Mouse (Mus musculus) liver, embryonic 16.5 days (tissue): ENCODE measurements around the gene Ankrd6. TPM values are rescaled to one million over a fixed set of nuclear protein-coding genes. Genes with fewer than 3 reads are reported as not detected.

Experiments
- ATAC-seq: fragments of 200-750 bp; cut with Nextera tagmentation; 2 replicates; pipeline ENCODE4 v1.8.0; 2017; ENCODE audit warnings: low read depth, mild to moderate bottlenecking, moderate number of reproducible peaks, moderate library complexity
- H3K27ac ChIP-seq: fragments of 300-500 bp; sonication (generic); 2 replicates; pipeline ENCODE4 v1.5.1; 2014; ENCODE audit warnings: mild to moderate bottlenecking, low read length
- H3K27me3 ChIP-seq: fragments of 300-500 bp; sonication (generic); 2 replicates; pipeline ENCODE4 v1.6.1; 2014; ENCODE audit warnings: low read depth, low read length, mixed read lengths; ENCODE audit not compliant: control insufficient read depth, insufficient read depth
- H3K36me3 ChIP-seq: fragments of 300-500 bp; sonication (generic); 2 replicates; pipeline ENCODE4 v1.6.1; 2014; ENCODE audit warnings: mild to moderate bottlenecking; ENCODE audit not compliant: control insufficient read depth, insufficient read depth
- H3K4me1 ChIP-seq: fragments of 300-500 bp; sonication (generic); 2 replicates; pipeline ENCODE4 v1.6.1; 2014; ENCODE audit warnings: low read depth, low read length, mixed read lengths; ENCODE audit not compliant: control insufficient read depth
- H3K4me2 ChIP-seq: fragments of 300-500 bp; sonication (generic); 2 replicates; pipeline ENCODE4 v1.6.1; 2014; ENCODE audit warnings: low read depth, low read length, mixed read lengths
- H3K4me3 ChIP-seq: fragments of 300-500 bp; sonication (generic); 2 replicates; pipeline ENCODE4 v1.5.1; 2014; ENCODE audit warnings: low read depth, mild to moderate bottlenecking, low read length
- H3K9ac ChIP-seq: fragments of 300-500 bp; sonication (generic); 2 replicates; pipeline ENCODE4 v1.6.1; 2014; ENCODE audit warnings: low read depth, low read length
- H3K9me3 ChIP-seq: fragments of 300-500 bp; sonication (generic); replicated peaks from 2 replicates; pipeline ENCODE4 v1.6.1; 2016; ENCODE audit warnings: low read length; ENCODE audit not compliant: control insufficient read depth
- WGBS: fragments of 180-500 bp; shearing (Covaris S2); extraction: QIAGEN DNeasy Blood & Tissue Kit; methylation state at CpG from one replicate; pipeline ENCODE4 v1.1.7; 2014; ENCODE audit not compliant: insufficient replicate concordance; 5-methylcytosine and 5-hydroxymethylcytosine counted together
- polyA plus RNA-seq: library from polyadenylated mRNA; unstranded; fragments of >200 nt; fragmentation: Nextera tagmentation; extraction: Ambion mirVana; gene quantifications from 2 replicates; pipeline ENCODE4 v1.2.1, GENCODE M21; 2015

The Ankrd6 gene
- polyA plus RNA-seq, 1 experiment from 2014 or later = 0.60 TPM

GRCm38 (mm10) chr4:32939521-32939920 is 11.1 kb downstream of the Ankrd6 start:
- no peak for ATAC-seq
- WGBS = 59% methylated on average over 4 of the region's 4 CpGs
- Histone ChIP-seq H3K4me1 (no peaks in the 10 kb centered on the region; the same call in 1 of the 2 replicates), H3K4me2 (no peak overlapping the region), H3K9ac (no peak overlapping the region), H3K27me3 (no peaks in the 10 kb centered on the region), H3K9me3 (no peaks in the 10 kb centered on the region), H3K36me3 (no peaks in the 10 kb centered on the region), H3K27ac (no peak overlapping the region), H3K4me3 (no peak overlapping the region)

- Histone ChIP-seq H3K36me3 (no peaks in the 10 kb centered on the region), H3K9me3 (no peaks in the 10 kb centered on the region), H3K4me1 (no peaks in the 10 kb centered on the region; the same call in 1 of the 2 replicates), H3K9ac (no peak overlapping the region), H3K4me2 (no peak overlapping the region), H3K27ac (no peak overlapping the region), H3K4me3 (no peak overlapping the region), H3K27me3 (no peaks in the 10 kb centered on the region)
- no peak for ATAC-seq
- 32% methylated on average over 9 of the region's 9 CpGs for WGBS
Measured at GRCm38 (mm10) chr4:32936762-32937341, 13.8 kb downstream of the Ankrd6 start.

- Histone ChIP-seq H3K36me3 (no peaks in the 10 kb centered on the region), H3K4me2 (no peak overlapping the region), H3K4me1 (no peaks in the 10 kb centered on the region; the same call in 1 of the 2 replicates), H3K9ac (no peak overlapping the region), H3K9me3 (no peaks in the 10 kb centered on the region), H3K27ac (no peak overlapping the region), H3K27me3 (no peaks in the 10 kb centered on the region), H3K4me3 (no peak overlapping the region)
- 67% methylated on average over 9 of the region's 9 CpGs for whole genome bisulfite sequencing
- ATAC-seq = no peak
Measured at GRCm38 (mm10) chr4:32932056-32932455, 18.6 kb downstream of the Ankrd6 start.

- no peak overlapping the region for H3K4me3 ChIP-seq
- 79% methylated on average over 5 of the region's 5 CpGs for WGBS
- ATAC-seq = no peak
- no peaks in the 10 kb centered on the region for H3K9me3 ChIP-seq
- no peak overlapping the region for H3K4me2 ChIP-seq
- H3K36me3 ChIP-seq = no peaks in the 10 kb centered on the region
- no peak overlapping the region for H3K27ac ChIP-seq
- no peak overlapping the region for H3K9ac ChIP-seq
- no peaks in the 10 kb centered on the region for H3K27me3 ChIP-seq
- H3K4me1 ChIP-seq = no peaks in the 10 kb centered on the region
Measured at GRCm38 (mm10) chr4:32929750-32930149, 20.9 kb downstream of the Ankrd6 start.

- H3K27ac ChIP-seq = no peak overlapping the region
- no peak overlapping the region for H3K9ac ChIP-seq
- no peaks in the 10 kb centered on the region for H3K27me3 ChIP-seq
- H3K9me3 ChIP-seq = no peaks in the 10 kb centered on the region
- H3K36me3 ChIP-seq = no peaks in the 10 kb centered on the region
- H3K4me1 ChIP-seq = no peaks in the 10 kb centered on the region
- no peak overlapping the region for H3K4me3 ChIP-seq
- ATAC-seq = no peak
- 82% methylated on average over 13 of the region's 13 CpGs for WGBS
- H3K4me2 ChIP-seq = no peak overlapping the region
Measured at GRCm38 (mm10) chr4:32928692-32929448, 21.8 kb downstream of the Ankrd6 start.

GRCm38 (mm10) chr4:32923891-32924294 is 26.7 kb downstream of the Ankrd6 start:
- Histone ChIP-seq H3K4me2 (no peak overlapping the region), H3K9ac (no peak overlapping the region), H3K27me3 (no peaks in the 10 kb centered on the region; the same call in 1 of the 2 replicates), H3K27ac (no peak overlapping the region), H3K4me1 (no peaks in the 10 kb centered on the region), H3K9me3 (no peaks in the 10 kb centered on the region), H3K36me3 (no peaks in the 10 kb centered on the region), H3K4me3 (no peak overlapping the region)
- no peak for ATAC-seq
- 40% methylated on average over 9 of the region's 9 CpGs for WGBS

- Histone ChIP-seq H3K27ac (no peak overlapping the region), H3K9me3 (no peaks in the 10 kb centered on the region), H3K4me2 (no peak overlapping the region), H3K4me1 (no peaks in the 10 kb centered on the region), H3K27me3 (no peaks in the 10 kb centered on the region; the same call in 1 of the 2 replicates), H3K4me3 (no peak overlapping the region), H3K36me3 (no peaks in the 10 kb centered on the region), H3K9ac (no peak overlapping the region)
- no peak for ATAC-seq
- 25% methylated on average over 10 of the region's 10 CpGs for WGBS
Measured at GRCm38 (mm10) chr4:32923436-32923835, 27.2 kb downstream of the Ankrd6 start.

- Histone ChIP-seq H3K27me3 (no peaks in the 10 kb centered on the region; the same call in 1 of the 2 replicates), H3K27ac (no peak overlapping the region), H3K36me3 (no peaks in the 10 kb centered on the region), H3K4me2 (no peak overlapping the region), H3K4me1 (no peaks in the 10 kb centered on the region), H3K9ac (no peak overlapping the region), H3K4me3 (no peak overlapping the region), H3K9me3 (no peaks in the 10 kb centered on the region)
- no peak for ATAC-seq
- 85% methylated on average over 1 of the region's 1 CpGs for WGBS
Measured at GRCm38 (mm10) chr4:32922871-32923270, 27.8 kb downstream of the Ankrd6 start.

GRCm38 (mm10) chr4:32920863-32921262 is 29.8 kb downstream of the Ankrd6 start:
- Histone ChIP-seq H3K9me3 (no peaks in the 10 kb centered on the region), H3K4me2 (no peak overlapping the region), H3K9ac (no peak overlapping the region), H3K27me3 (no peaks in the 10 kb centered on the region; the same call in 1 of the 2 replicates), H3K4me3 (no peak overlapping the region), H3K4me1 (peaks cover 3% of the 10 kb centered on the region; the same call in 1 of the 2 replicates), H3K27ac (no peak overlapping the region), H3K36me3 (no peaks in the 10 kb centered on the region)
- 43% methylated on average over 7 of the region's 7 CpGs for WGBS
- ATAC-seq = no peak
